Mouse (Mus musculus) cerebellum, adult 9-10 months (tissue): Measurements from ENCODE around the gene Mgll.

ENCODE experiments used
- DNase-seq: peaks from one replicate; pipeline ENCODE4 v3.0.0; 2022

Mgll gene

DNA sequence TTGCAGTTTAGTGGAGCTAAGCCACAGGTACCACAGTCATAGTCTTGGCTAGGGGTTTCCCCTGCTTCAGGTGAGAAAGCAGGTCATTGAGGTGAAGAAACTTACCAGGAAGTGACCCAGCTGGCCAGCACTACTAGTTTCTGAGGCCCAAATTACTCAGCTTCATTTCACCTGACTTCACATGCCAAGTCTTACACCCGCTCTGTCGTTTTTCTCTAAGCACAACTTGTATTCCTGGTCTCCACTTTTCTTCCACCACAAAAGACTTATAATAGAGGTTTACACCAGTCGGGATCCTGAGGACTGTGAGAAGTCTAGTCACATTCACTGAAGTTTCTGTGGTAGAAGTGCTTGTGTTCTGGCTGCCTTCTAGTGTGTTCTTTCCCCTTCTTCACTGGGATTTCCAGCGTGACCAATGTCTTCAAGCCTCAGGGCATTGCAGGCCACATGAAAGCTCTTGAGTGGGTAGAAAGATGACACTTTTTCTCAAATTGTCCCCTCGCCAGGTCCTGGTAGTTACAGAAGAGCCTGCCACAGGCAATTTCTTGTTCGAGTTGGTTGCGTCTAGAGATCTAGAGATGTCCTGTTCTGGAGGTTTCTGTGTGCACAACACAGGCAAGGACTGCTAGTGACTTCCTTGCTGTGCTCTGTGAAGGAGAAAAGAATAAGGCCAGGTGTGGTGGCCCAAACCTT, 6.0 kb upstream of the Mgll start:
- DNase-seq, result no peak

DNA sequence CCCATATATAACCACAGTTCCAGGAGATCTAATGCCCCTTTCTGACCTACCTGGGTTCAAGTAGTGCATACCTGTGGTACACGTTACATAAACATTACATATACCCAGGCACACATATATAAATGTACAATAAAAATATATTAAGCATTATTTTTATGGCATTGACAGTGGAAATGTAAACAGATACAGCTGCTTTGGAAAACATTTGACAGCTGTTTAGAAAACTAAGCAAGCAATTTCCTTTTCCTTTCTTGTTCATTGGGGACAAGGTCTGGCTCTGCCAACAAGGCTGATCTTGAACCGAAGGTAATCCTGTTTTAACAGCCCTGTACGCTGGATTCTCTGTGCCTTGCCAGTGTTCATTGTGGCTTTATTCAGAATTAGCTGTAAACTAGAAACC, 3.2 kb upstream of the Mgll start:
- no peak for DNase-seq

DNA sequence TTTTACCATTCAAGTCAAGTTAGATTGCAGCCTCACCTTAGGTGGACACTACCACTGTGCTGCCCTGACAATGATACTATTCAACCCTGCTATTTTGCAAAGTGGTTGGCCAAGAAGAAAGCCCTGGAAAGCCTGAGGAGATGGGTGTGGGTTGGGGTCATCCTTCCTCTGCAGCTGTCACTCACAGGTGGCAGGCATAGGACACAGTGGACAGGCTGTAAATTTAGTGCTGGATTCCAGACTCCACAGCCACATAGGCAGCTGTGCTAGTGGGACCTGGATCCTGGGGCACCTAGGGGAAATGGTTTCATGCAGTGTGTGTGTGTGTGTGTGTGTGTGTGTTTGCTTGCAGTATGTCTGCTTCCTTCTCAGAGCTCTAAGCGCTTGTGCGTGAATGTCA, 1.3 kb upstream of the Mgll start:
- peak; percentile 31 for DNase-seq

DNA sequence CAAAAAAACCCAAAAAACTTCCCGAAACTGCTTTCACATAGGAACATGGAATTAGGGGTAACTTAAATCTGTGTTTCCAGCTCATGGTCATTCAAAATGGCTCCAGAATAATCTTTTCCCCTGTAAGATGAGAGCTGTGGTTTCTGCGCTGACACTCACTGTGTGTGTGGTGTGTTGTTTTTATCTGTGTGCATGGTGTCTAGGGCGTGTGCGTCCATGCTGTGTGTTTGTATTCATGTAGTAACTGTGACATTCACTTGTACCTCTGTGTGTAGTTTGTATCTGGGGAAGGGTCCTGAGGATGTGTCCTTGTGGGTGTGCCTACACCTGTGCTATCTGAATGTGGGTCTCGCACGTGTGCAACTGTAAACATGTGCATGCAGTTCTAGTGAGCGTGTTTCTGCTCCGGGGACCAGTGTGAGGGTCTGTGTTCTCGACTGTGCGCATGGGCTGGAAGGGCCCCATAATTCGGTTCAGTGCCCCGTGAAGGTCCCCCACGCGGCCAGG, 353 bp upstream of the Mgll start:
- peak; percentile 69 for DNase-seq

DNA sequence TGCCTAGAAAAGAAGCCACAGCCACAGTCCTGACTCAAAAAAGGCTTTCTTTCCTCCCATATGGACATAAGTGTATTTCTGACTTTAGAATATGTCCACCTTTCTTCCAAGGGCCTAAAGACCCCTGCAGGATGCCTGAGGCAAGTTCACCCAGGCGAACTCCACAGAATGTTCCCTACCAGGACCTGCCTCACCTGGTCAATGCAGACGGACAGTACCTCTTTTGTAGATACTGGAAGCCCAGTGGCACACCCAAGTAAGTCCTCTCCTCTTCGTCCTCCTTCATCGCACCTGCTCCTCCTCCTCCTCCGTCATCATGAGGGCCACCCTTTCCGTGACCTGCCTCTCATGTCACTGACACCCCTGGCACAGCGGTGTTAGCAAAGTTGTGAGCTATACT, 1.4 kb downstream of the Mgll start:
- DNase-seq, result peak; percentile 67

DNA sequence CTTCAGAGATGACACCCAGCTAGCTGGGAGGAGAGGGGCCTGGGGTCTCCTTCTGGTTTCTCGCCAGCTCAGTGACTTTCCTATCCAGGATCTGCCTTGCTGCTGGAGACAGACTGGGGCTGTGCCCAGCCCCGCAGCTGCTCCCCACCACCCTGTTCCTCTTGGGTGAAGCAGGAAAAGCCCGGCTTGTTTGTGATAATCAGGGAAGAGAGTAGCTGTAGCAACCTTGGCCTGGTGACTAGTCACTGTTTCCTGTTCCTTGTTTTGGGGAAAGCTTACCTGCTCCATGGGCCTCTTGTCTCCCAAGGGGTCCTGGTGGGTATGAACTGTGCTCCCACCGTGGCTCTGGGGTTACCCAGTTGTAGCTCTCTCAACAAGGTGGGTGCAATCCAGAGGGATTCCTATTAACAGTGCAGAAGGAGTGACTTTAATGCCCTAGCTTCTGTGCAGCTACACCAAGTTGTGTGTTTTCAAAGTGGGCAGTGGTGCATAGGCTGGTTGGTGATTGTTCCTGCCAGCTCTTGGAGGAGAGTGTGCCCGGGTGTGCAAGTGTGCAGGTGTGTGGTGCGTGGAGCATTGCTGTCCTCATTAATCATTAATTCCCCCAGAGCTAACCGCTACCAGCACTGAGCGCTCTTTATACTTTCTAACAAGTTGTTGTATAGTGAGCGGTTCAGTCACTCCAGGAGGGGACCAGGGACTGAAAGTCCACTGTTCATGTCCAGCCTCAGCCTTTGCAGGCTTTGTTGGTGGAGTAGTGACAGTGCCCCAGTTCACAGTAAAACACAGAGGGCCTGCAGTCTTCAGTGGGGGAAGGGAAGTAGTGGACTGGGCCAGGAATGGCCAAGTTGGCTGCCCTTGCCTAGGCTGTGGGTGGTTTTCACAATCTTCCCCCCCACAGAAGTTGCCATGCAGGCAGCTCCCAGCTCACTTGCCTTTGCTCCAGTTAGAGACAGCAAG, 2.3 kb downstream of the Mgll start:
- peak; percentile 71 for DNase-seq

DNA sequence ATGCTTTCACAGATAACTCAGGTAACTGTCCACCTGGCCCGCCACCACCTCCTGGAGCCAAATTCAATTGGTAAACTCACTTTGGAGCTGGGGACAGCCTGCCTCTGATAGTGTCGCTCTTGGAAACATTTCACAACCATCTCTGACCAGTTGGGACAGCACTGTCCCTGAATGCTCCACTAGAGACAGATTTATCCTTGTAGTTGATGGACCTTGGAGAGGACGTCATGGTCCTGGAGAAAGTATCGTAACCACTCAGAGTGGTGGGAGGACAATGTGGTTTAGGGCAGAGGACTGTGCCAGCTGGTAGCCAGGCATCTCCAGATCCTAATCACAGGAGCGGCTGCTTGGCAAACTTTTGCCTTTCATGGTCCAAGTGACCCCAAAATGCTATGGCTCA, 3.3 kb downstream of the Mgll start:
- DNase-seq, result peak; percentile 59

DNA sequence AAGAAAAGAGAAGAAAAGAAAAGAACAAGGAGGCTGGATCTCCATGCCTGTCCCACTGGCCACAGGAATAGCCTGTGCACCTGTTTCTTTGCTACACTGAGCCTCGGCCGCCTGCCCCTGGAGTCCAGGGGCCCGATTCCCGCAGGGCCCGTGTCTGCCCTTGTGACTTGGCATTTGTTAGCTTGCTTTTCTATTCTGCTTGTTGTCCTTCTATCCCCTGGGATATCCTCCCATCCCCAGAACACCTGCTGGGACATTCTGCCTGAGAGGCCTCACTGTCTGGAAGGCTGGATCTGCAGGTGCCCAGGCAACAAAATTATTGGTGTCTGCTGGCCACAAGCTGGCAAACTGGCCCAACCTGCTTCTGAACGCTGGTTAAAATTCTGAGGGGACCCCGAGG, 3.8 kb downstream of the Mgll start:
- DNase-seq, result peak; percentile 57

DNA sequence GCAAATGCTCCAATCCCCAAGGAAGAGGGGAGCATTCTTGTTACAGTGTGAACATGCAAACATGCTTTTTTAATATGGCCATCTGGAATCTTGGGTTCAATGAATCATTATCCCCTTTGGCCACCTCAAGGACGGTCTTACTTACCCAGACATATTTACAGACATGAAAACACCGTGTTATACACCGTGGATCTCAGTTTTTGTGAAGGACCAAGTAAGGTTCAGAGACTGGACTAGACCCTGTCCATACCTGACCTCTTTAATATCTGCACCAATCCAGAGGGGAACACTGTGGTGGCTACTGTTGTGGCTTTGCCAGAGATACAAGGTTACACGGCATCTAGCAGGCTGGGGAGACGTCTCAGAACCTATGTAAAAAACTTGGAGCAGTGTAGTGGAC, 4.3 kb downstream of the Mgll start:
- peak; percentile 32 for DNase-seq

DNA sequence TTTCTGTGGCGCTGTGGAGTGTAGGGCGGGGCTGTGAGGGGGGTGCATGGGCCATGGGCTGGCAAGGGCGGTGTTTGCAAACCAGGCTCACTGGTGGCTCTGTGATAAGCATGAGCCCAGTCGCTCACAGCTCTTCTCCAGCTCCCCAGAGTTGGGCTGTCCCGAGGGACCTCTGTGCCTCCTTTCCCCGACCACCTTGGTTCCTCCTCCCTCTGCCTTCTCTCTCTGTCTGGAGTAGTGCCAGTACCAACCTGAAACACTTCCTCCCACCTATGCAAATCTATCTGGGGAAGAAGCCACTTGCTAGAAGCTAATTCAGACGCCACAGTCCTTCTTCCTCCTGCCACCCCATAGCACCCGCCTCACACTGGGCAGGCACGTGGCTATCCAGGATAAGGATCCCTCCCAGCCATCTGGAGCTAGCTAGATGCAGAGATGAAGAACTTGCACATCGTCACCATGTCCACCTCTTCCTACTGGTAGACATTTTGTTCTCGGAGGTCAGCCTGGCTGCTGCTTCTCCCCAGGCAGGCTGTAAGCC, 7.1 kb downstream of the Mgll start:
- peak; percentile 67 for DNase-seq

DNA sequence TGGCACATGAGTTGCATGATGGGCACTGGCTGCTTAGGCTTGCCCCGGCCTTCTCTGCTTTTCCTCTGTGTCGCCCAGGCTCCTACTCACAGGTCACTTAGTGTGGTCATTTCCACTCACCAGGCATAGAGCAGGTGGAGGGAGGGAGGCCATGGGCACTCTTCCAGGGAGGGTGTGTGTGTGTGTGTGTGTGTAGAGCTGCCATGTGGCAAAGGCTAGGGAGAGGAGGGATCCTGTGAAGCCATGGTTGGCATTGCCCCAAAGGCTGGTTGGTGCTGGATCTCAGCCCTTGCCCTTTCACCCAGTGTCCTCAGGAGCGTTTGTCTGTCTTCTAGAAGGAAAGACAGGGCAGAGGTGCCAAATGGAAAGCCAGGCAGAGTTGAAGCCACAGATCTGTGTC, 7.8 kb downstream of the Mgll start:
- DNase-seq, result peak; percentile 92

DNA sequence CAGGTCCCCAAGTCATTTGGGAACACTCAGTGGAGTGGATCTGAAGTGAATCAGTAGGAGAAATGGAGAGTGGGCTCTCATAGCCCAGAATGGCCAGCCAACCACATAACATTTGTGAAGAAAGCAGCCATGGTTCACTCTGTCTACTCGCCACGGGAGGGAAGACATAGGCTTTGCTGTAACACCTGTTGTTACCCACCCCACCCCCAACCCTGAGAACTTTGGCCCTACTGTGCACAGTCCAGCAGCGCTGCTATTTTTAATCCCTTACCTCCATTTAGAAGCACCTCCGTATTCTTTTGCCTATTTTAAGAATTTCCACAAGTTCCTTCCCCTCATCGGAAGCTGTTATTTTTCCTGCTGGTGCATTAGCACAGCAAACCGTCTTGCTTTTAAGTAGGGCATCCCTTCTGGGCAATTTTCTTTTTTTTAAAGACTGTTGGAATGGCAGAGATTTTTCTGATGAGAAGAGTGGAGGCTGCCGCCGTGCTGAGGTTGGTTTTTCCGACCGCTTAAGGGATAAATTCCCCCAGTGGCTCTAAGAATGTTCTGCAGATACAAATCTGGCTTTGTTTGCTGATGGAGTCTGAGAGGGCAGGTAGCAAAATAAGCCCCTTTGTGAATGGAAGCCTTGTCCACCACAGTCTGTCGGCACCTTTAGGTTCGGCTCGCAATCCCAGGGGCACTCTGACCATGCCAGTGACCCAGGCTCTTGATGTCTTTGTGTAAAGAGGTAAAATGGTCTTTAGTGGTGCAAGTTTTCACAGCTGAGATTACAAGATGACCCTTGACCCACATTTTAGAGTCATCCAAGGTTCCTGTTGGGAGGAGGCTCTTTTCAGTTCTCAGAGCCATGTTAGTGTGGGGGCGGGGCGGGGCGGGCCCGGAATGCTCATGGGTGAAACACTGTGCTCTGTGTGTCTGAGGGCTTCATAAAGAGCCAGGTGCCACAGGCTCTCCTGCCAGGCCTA, 8.7 kb downstream of the Mgll start:
- peak; percentile 28 for DNase-seq

DNA sequence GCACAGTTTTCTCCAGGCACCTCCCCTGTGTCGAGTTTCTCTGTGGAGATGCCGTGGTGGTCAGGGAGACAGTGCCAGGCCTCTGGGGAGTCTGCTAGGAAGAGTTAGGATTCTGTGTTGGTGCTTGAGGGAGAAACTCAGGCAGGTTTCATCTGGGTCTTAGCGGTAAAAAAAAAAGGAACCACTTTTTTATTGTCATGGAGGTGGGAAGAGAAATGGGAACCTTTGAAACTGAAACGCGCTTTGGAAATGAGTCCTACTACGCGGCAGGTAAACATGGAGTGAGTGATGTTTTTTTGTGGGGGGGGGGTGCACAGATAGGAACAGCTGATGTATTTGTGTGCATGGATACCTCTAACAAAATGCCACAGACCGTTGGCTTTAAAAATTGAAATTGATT, 12.1 kb downstream of the Mgll start:
- DNase-seq, result peak; percentile 31

DNA sequence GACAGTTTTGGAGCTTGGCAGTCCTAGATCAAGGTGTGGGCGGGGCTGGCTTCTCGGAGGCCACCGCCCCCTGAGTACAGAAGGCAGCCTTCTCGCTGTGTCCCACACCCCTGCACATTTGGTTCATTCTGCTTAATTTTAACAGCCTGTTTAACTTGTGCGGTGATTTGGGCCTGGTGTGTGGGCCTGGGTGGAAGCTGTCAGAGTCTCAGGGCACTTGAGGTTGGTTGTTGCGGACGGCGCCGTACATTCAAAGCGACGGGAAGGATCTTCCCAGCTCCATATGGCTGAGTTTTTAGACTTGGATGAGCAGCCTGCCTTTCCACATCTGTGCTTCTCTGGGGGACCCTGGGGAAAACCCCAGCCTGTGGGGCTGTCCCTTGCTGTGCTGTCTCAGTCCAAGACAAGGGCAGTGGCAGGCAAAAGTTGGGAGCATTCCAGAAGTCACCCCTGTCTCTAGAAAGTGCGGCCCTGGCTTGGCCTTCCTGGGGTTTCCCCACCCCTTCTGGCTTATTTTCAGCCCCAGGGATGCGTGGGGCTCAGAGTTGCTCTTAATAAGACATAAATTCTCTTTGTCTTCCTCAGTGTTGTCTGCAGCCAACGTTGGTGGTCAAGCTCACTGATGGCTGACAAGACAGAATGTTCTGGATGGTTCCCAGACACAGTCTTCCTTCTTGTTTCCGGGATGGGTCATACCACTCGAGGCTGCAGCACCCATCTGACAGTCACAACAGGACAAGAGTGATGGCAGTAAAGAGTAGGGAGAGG, 12.7 kb downstream of the Mgll start:
- peak; percentile 52 for DNase-seq

DNA sequence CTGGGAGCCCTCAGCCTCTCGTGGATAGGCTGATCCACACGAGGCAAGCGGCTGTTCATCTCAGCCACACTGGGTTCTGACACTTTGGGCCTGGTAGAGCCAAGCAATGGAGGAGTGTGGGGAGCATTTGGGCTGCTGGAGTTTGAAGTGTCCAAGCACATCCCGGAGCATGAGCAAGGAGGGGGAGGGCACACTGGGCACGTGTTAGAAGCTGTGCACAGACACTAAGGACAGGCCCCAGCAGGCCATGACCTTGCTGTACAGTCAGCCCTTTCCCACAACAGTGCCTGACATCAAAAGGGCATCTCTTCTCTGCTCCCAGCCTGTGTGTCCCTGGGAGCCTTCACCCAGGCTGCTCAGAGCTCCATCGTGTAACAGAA, 13.3 kb downstream of the Mgll start:
- no peak for DNase-seq

DNA sequence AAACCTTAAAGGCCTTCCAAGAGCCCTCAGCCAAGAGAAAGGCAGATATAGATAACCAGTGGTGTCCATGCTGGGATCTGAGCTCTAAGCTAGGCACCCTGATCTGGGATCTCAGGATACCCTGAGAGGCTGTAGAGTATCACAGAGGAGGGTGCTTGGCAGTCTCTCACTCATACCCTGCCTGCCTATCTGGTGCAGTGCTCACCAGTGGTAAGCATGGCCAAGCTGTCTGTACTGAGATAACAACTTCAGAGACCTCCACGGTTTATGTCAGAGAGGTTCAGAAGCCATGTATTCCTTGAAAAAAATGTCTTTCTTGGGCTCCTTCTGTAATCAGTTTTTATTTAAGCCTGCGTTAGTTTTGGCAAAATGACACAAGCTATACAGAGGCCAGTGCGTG, 16.8 kb downstream of the Mgll start:
- DNase-seq, result no peak

DNA sequence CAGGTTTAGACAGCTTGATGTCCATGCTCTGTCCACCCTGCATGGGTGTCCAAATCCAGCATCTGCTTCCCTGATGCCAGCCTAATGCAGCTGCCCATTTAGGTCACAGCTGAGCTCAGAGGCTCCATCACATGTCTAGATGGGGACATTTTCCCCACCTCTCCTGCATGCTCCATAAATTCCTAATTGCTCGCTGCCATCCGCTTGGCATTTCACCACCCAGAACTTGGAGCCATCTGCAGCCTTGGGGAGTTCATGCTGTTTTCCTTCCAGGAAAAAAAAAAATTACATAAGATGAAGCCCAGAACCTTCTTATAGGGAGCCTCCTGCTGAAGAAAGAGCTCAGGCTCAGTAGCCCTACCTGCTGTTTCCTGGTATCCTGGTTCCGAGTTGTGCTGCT, 17.6 kb downstream of the Mgll start:
- peak; percentile 85 for DNase-seq

DNA sequence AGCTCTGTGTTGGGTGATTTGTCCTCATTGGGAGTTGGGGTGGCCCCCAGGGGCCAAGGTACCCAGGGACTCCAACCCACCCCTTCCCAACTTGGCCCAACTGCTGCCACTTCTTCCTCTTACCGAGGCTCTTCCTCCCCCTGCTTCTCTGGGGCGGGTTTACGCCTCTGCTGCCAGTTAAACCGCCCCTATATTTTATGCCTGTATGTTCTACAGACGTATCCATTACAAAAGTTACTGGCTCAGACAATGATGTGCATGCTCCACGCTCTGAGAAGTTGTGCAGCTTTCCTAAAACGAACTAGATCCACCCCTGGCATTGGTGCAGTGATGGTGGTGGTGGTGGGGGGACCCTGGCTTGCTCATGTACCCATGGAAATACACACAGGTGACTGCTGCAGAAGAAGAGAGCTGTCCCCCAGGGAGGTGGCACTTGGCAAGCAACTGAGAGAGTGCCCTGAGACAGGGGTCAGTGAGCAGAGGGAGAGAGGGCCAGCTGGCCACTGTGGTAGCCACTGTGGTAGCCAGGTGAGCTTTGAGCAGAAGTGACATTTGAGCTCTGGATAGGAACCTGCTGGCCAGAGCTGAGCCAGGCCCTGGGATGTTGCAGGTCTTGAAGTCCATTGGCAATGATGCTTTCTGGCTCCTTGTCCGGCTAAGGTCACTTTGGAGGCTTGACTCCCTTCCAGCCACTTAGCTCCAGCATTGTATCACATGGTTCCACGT, 18.2 kb downstream of the Mgll start:
- peak; percentile 72 for DNase-seq

DNA sequence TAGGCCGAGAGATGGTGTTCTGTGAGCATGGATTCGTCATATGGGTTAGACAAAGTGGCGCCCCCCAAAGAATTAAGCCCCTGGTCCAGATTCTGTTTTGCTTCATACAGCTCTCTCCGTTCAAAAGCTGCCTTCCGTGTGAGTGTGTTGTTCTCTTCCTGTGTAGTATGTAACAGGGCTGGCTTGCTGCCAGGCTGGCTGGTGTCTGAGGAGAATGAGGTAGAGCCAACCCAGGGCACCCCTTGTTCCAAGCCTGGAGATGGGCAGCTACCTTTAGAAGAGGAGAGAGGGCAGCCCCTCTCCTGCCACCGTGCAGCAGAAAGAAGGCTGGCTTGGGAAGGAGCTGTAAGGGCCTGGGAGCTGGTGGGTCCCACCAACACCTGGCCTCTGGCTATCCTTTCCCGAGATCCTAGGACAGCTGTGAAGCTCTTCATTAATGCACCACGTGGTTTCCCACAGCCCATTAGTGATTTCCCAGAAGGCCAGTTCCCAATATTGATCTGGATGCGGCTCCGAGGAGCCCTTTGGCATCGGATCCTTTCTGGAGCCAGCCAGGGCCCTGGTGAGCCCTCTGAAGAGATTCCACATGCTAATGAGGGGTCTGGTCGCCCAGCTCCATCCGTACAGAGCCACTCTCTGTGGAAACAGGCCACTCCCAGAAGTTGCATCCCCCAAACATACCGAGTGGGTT, 19.5 kb downstream of the Mgll start:
- no peak for DNase-seq

DNA sequence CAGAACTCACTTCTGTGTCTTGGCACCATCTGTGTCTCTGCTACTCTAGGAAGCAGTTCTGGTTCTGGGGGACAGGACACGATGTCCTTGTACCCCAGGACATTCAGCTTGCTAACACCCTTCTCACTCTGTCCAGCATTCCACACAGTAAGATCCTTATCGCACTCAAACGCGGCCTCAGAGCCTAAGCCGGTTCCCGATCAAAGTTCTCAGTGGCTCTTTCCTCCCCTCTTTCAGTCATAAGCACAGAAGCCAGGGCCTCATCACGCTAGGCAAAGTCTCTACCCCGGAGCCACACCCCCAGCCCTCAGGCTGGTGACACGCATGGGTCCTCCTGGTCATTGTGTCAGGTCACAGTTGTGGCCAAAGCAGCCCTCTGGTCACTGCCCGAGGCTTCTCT, 20.8 kb downstream of the Mgll start:
- no peak for DNase-seq
